Mouse (Mus musculus): ENCODE measurements around the gene Fam83e.
A peak's percentile ranks its signal among the peaks of the same experiment; 100 is the strongest.

The Fam83e gene

DNA sequence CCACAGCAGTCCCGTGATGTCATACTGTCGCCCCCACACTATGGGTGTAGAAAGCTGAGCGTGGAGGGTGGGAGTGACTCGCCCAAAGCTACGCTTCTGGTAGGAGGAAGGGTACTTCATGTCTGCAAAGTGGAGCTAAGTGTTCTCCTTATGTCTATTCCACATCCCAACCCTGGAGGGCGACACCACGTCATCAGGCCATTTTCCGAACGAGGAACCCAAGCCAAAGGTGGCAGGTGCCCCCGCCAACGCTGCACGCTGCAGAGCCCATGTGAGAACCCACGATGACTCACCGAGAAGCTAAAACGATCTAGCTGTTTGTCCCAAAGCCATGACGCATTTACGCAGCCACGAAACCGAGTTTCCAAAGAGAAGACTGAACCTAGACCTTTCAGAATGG lies 21.3 kb downstream of the Fam83e start:
- peak; percentile 90 for DNase-seq

DNA sequence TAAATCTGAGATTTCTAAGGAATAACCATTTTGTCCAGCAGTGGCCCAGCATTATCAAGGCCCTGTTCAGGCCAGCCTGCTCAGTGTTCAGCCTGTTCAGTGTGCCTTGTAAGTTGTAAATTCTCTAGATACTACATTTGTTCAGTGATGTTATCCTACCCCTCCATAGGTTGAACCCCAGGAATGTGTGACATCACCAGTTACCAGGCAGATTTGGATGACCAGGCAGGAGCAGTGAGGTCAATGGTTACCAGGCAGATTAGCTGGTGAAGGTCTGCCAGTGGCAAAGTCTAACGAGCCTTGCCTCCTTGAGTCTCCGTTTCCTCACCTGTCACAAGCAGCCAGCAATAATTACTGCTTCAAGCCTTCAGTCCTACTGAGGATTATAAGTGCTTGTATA lies 23.4 kb downstream of the Fam83e start:
- peak; percentile 84 for DNase-seq

DNA sequence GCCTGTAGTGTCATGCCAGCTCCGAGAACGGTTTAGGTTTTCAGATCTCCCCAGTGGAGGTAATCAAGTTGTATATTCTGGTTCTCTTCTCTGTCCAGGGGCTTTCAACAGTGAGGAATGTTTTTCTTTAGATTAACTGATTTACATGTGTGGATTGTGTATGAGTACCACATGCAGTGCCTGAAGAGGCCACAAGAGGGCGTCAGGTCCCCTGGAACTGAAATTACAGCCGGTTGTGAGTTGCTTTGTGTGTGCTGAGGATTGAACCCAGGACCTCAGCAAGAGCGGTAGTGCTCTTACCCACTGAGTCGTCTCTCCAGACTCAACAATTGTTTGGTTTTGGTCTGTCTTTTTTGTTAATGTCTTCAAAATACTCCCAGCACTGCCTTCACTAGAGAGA lies 25.5 kb downstream of the Fam83e start:
- no peak for DNase-seq

DNA sequence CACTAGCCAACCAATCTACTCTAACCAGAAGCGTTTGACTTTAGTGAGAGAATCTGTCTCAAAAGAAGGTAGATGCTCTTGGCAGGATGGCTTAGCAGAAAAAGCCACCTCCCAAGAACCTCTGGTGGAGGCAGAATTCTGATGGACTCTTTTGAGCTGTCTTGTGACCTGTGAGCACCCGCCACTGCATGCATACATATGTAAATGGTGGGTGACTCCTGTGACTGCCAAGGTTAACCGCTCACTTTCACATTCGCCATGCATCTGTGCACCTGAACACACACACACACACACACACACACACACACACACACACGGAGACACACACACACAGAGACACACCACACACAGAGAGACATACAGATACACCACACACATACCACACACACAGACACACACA lies 26.4 kb downstream of the Fam83e start:
- no peak for DNase-seq

DNA sequence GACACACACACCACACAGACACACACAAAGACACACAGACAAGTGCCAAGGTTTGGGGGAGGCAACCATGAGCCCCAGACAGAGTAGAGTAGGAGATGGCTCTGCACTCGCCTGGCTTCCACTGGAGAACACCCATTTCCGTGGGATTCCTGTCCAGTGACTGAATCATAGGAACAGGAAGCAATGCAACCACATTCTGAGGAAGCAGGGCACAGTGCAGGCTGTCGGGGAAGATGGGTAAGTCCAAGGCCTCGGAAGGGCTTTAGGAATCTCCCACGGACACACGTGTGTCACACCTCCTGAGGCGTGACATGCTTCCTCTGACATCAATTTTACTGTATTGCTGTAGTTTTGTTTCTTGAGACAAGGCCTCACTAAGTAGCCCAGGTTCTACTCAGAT lies 27.1 kb downstream of the Fam83e start:
- no peak for DNase-seq

DNA sequence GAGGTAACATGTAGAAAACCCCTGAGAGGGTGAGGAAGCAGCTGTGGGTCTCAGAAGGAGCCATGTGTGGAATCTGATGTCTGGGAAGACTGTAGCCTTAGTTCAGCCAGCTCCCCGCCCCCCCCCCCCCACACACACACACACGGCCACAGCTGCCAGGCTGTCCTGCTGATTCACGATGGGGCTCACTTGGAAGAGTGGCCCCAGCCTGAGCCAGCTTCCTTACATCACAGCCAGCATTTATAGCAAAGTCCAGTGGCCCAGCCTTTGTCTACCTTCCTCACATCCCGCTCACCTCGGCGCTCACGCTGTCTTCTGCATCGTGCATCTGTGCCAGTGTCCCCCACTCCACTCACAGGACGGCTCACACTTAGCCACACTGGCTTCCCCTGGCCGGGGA lies 28.4 kb downstream of the Fam83e start:
- no peak for DNase-seq

DNA sequence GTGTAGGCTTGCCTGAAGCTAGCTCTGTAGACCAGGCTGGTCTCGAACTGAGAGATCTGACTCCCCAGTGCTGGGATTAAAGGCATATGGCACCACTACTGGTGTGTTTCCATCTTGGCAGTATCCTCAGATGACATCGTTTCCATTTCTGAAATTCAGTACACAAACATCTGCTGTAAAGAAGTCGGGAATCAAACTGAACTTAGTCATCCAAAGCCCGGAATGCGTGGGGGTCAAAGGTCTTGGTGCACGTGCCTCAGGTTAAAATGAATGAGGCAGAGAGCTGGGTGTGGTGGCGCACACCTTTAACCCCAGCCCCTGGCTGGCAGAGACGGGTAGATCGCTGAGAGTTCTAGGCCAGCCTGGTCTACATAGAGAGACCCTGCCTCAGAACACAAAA lies 29.1 kb downstream of the Fam83e start:
- DNase-seq = no peak

DNA sequence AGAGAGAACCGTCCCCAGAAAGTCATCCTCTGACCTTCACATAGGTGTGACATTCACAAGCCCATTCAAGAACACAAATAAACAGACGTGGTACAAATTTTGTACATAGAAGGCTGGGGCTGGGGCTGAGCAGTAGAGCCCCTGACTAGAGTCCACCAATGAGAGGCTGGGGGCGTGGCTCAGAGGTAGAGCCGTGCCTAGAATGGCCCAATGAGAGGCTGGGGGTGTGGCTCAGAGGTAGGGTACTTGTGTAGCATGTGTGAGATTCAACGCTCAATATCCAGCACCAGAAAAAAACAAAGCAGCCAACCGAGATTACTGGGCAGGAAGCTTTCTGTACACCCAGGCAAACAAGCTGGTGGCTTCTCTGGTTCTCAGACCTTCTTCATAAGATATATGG lies 34.7 kb downstream of the Fam83e start:
- DNase-seq = no peak

DNA sequence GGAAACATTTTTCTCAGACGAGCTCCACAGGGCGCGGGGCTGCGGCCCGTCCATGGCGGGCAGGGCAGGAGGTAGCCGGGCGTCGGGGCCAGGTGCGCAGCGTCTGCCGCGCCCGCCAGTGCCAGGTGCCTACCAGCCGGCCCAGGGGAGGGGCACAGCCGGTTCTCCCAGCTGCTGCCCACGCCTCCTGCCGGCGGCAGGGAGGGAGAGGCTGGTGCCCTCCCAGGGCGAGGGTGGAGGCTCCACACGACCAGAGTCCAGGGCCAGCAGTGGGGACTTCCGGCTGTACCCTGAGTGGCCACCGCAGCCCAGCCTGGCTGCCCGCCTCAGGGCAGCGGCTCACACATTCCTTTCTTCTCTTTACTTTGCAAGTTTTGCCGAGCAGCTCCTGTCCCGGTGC lies 38.4 kb downstream of the Fam83e start:
- no peak for DNase-seq

DNA sequence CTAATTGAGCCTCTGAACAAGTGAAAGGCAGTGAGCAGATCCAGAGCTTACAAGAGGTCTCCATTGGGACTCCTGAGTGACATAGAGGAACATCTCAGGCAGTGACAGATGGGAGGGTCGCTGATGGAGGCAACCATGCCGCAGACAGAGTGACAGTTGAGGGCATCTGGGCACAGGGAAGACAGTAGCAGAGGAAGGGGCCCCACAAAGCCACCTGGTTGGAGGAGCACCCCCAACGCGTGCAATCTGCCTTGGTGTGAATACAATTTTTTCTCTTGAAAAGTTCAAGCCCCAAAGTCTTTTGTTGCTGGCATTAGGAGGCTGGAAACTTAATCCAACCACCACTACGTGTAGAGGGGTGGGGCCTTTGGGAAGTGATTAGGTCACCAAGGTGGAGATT lies 39.1 kb downstream of the Fam83e start:
- no peak for DNase-seq

DNA sequence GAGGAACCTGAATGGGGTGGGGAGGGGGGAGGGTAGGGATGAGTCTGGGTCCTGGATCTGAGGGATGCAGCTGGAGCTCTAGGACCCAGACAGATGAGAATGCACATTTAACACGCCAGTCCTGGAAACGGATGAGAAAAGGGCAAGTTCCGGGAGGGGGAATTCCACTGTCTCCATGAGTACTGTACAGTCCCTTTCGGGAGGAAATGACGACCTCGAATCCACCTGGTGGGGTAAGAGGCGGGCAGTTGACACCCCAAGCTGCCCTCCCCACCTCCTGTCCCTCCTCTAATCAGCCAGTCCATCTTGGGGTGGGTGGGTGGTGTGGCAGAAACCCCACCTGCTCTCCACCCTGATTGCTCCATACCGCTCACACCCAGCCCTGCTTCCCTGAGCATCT lies 45.0 kb downstream of the Fam83e start:
- DNase-seq = no peak

DNA sequence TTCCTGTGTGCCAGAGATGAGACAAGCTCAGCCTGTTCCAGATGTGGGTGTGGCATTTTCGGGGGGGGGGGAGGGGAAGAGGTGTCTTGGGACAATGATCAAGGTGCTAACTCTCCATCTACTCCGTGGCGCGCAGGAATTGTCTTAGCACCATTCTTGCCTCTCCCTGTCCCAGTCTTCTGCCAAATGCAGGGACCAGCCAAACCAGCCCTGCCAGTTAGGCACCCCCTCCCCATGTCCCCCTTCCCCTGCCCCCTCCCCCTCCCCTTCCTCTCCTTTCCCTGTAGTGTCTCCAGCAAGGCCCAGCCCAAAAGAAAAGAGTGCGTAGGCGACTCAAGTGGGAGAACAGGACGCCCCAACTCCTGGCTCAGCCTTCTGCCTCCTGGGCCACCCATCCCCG lies 45.8 kb downstream of the Fam83e start:
- no peak for DNase-seq

DNA sequence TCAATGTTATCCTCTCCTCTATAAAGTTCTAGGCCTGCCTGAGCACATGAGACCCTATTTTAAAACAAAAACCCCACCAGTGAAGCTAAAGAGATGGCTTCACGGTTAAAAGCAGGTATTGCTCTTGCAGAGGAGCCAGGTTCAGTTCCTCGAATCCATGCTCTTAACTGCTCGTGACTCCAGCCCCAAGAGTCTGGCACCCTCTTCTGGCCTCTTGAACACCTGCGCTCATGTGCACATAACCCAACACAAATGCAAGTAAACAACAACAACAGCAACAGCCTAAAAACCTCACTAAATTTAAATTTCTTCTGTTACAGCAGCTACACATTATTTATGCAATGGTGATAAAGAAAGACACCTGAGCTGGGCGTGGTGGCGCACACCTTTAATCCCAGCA lies 46.5 kb downstream of the Fam83e start:
- DNase-seq = no peak

DNA sequence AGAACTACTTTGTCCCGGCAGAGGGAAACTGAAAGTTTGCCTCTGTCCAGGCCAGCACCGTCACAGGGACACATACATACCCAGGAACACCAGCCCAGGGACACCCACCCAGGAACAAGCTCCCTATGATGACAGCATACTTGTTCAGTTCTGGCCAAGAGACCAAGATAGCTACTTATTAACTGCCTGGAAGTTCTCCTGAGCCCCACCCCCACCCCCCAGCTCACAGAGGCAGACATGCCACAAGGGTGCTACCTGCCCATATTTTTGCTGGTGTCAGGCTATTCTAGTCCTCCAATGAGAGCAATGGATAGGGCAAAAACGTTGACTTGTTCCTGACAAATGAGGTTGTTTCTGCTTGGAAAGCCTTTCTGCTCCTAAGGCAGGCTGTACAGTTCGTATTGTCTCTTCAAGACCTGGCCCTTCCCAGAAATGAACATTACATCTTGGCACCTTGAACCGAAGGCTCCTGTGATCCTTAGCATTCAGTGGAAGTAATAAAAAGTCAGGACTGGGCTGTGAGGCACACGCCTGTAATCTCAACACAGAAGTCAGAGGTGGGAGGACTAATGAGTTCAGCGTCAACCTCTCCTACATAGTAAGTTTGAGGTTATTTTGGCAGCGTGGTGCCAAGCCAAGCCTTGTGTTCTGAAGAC lies 49.5 kb downstream of the Fam83e start:
- DNase-seq = no peak

DNA sequence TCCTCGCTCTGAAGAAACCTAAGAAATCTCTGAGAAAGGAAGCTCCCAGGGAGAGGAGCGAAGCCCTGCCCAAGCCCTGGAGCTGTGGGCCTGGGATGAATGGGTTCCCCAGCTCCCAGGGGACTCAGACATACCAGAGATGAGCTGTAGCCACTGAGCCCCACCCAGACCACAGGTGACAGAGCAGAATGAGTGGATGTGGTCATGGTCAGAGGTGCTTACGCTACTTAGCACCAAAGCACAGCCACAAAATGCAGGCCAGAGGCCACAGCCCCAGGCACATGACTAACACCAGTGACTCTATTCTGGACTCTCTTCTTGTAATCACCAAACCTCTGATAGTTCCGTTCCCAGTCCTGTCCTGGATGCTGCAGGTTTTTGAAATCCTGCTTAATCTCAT lies 50.1 kb downstream of the Fam83e start:
- DNase-seq = no peak

DNA sequence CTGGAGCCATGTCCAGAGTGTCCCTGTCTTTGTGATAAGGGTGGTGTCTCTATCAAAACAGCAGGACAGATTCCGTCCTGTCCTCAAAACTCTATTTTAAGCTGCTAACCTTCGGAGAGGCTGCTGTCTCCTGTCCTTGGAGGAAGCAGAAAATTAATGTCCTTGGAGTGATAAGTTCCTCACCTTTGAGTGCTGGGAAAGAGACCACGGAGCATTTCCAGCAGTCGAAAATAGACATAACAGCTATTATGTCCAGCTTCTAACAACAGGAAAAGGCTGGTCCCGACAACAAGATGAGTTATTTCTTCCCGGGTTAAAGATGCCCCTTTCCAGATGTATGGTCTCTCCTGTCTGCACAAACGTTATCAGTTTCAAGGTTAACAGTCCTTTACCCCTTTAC lies 54.2 kb downstream of the Fam83e start:
- DNase-seq = no peak

Data from layer of hippocampus, adult 9-11 months (tissue).